In genomic region chr6:119421001-119421400, GRCm38 (mm10) we compare ENCODE assay signal across 27 mouse cellular contexts. TPM values are rescaled to one million over a fixed set of nuclear protein-coding genes. Genes with fewer than 3 reads are reported as not detected.
DNase-seq lines count a peak whose midpoint lies in the region; ATAC-seq and TF ChIP-seq lines count a peak whose summit lies in the region.
"Had no signal": no experiment of that assay in that cellular context is flagged by ENCODE, and none has a peak within 500 bp of the region (broad histone marks: within the 10 kb centered on the region; RNA-seq: fewer than 3 reads in every experiment).

No protein-coding gene starts in this region.

- H3K4me3 ChIP-seq in kidney, embryonic 16.5 days (ENCODE audit: low read length), result no peak overlapping the region
- no peak overlapping the region for H3K4me3 ChIP-seq in kidney, embryonic 15.5 days (replicated peaks)
- no peak overlapping the region for H3K4me3 ChIP-seq in intestine, embryonic 14.5 days (ENCODE audit: low read depth, low read length)
- H3K4me3 ChIP-seq in small intestine, adult 2 months (ENCODE audit: low read depth, low read length), result no peak overlapping the region
- H3K4me3 ChIP-seq: erythroblast, embryonic 14.5 days; heart, embryonic 10.5 days; heart, embryonic 15.5 days; limb, embryonic 10.5 days; limb, embryonic 15.5 days had no signal

- no peak for TF ChIP-seq POLR2A in small intestine, adult 2 months (IDR thresholded peaks at IDR 0.05; ENCODE audit: low read depth, low read length)

- WGBS in kidney, embryonic 16.5 days, result 77% methylated on average over 4 of the region's 4 CpGs
- 87% methylated on average over 4 of the region's 4 CpGs for WGBS in kidney, embryonic 15.5 days
- WGBS in intestine, embryonic 14.5 days, result 58% methylated on average over 4 of the region's 4 CpGs
- WGBS in small intestine, adult 2 months, result 34% methylated on average over 4 of the region's 4 CpGs

- ATAC-seq in kidney, embryonic 16.5 days (ENCODE audit: low FRiP score, low TSS enrichment), result no peak
- no peak for ATAC-seq in kidney, embryonic 15.5 days (replicated peaks; ENCODE audit: low FRiP score)
- ATAC-seq in intestine, embryonic 14.5 days (replicated peaks; ENCODE audit: low FRiP score, low TSS enrichment, low read depth), result 0 out of 2 replicates have a peak, but pooled peaks have one; percentile 12
- ATAC-seq: hindbrain, embryonic 16.5 days; Patski had no signal

- no peaks in the 10 kb centered on the region for H3K27me3 ChIP-seq in kidney, embryonic 16.5 days (ENCODE audit: insufficient read depth, low read length)
- no peaks in the 10 kb centered on the region for H3K27me3 ChIP-seq in kidney, embryonic 15.5 days
- H3K27me3 ChIP-seq in intestine, embryonic 14.5 days (replicated peaks; ENCODE audit: control insufficient read depth, insufficient read depth, low read length), result no peaks in the 10 kb centered on the region
- H3K27me3 ChIP-seq in small intestine, adult 2 months (ENCODE audit: control insufficient read depth, insufficient read depth, low read length), result no peaks in the 10 kb centered on the region
- H3K27me3 ChIP-seq: heart, embryonic 15.5 days; limb, embryonic 15.5 days had no signal

- no peak overlapping the region for H3K4me2 ChIP-seq in kidney, embryonic 16.5 days (replicated peaks; ENCODE audit: low read depth, low read length)
- no peak overlapping the region for H3K4me2 ChIP-seq in kidney, embryonic 15.5 days
- H3K4me2 ChIP-seq in intestine, embryonic 14.5 days (ENCODE audit: low read length), result no peak overlapping the region
- H3K4me2 ChIP-seq: heart, embryonic 15.5 days; limb, embryonic 15.5 days; lung, embryonic 14.5 days had no signal

- no peak for TF ChIP-seq CTCF in small intestine, adult 2 months (IDR thresholded peaks at IDR 0.05; ENCODE audit: extremely low read depth, insufficient read length, insufficient replicate concordance, low read depth, low read length)

- H3K36me3 ChIP-seq in kidney, embryonic 16.5 days (ENCODE audit: insufficient read depth, low read length), result no peaks in the 10 kb centered on the region
- no peaks in the 10 kb centered on the region for H3K36me3 ChIP-seq in kidney, embryonic 15.5 days
- no peaks in the 10 kb centered on the region for H3K36me3 ChIP-seq in intestine, embryonic 14.5 days (ENCODE audit: control insufficient read depth, insufficient read depth, low read length)
- H3K36me3 ChIP-seq in small intestine, adult 2 months (ENCODE audit: control insufficient read depth, insufficient read depth, low read length), result no peaks in the 10 kb centered on the region
- H3K36me3 ChIP-seq: heart, embryonic 10.5 days; heart, embryonic 15.5 days; limb, embryonic 15.5 days had no signal

- DNase-seq in kidney, adult 11 months, result peak; percentile 38
- DNase-seq in kidney, postnatal 25 days, result peak; percentile 13 to 46
- no peak for DNase-seq in intestine, embryonic 14.5 days (ENCODE audit: low spot score)
- no peak for DNase-seq in frontal cortex, postnatal 10 days (ENCODE audit: low spot score in 2 of 2)
- no peak for DNase-seq in c-Kit-positive CD71-positive TER-119-positive erythroid progenitor cells, embryonic 14.5 days (ENCODE audit: low spot score)
- DNase-seq: adrenal gland, postnatal 14 days; cerebellum, adult 18-20 months; cerebellum, postnatal 14 days; gastrocnemius, postnatal 14 days; heart, adult 11 months; lung, embryonic 14.5 days; lung, postnatal 14 days; midbrain, embryonic 14.5 days; right cerebral cortex, postnatal 14 days; thymus, adult 18-20 months; thymus, postnatal 25 days had no signal

- H3K9me3 ChIP-seq in kidney, embryonic 16.5 days (ENCODE audit: low read length), result no peaks in the 10 kb centered on the region
- H3K9me3 ChIP-seq in kidney, embryonic 15.5 days (replicated peaks), result no peaks in the 10 kb centered on the region
- no peaks in the 10 kb centered on the region for H3K9me3 ChIP-seq in intestine, embryonic 14.5 days (ENCODE audit: control insufficient read depth, low read length)
- H3K9me3 ChIP-seq: heart, embryonic 10.5 days; heart, embryonic 15.5 days; limb, embryonic 10.5 days; limb, embryonic 15.5 days had no signal

- no peak overlapping the region for H3K9ac ChIP-seq in kidney, embryonic 16.5 days (replicated peaks; ENCODE audit: low read length)
- no peak overlapping the region for H3K9ac ChIP-seq in kidney, embryonic 15.5 days
- no peak overlapping the region for H3K9ac ChIP-seq in intestine, embryonic 14.5 days (ENCODE audit: low read length)
- H3K9ac ChIP-seq: heart, embryonic 15.5 days; limb, embryonic 15.5 days; lung, embryonic 14.5 days had no signal

- no peak overlapping the region for H3K27ac ChIP-seq in kidney, embryonic 16.5 days (ENCODE audit: low read length)
- H3K27ac ChIP-seq in kidney, embryonic 15.5 days, result no peak overlapping the region
- no peak overlapping the region for H3K27ac ChIP-seq in intestine, embryonic 14.5 days (ENCODE audit: low read depth)
- peak overlapping the region; percentile 88 for H3K27ac ChIP-seq in small intestine, adult 2 months (ENCODE audit: insufficient read depth, low read depth, low read length)
- H3K27ac ChIP-seq: heart, embryonic 10.5 days; heart, embryonic 15.5 days; kidney, postnatal 0 days; limb, embryonic 10.5 days; limb, embryonic 15.5 days had no signal

- H3K4me1 ChIP-seq in kidney, embryonic 16.5 days (ENCODE audit: insufficient read depth, low read length), result peaks cover 11% of the 10 kb centered on the region; the same call in 1 of the 2 replicates
- peaks cover 10% of the 10 kb centered on the region for H3K4me1 ChIP-seq in kidney, embryonic 15.5 days
- no peaks in the 10 kb centered on the region; the same call in 1 of the 2 replicates for H3K4me1 ChIP-seq in intestine, embryonic 14.5 days (replicated peaks; ENCODE audit: control insufficient read depth, insufficient read depth, low read length)
- H3K4me1 ChIP-seq in small intestine, adult 2 months (ENCODE audit: control insufficient read depth, insufficient read depth, insufficient read length, low read length), result peaks cover 22% of the 10 kb centered on the region

RNA-seq across cellular contexts. Expression of gene Adipor2, which starts 3.5 kb away (rescaled TPM):
- 45.2 and 45.4 TPM in 2 replicates for polyA plus RNA-seq in kidney, embryonic 16.5 days (2015; fragmentation: Nextera tagmentation; extraction: Ambion mirVana)
- polyA plus RNA-seq in kidney, embryonic 15.5 days (2015; fragmentation: Nextera tagmentation; extraction: Ambion mirVana), result 42.3 and 45.0 TPM in 2 replicates
- polyA plus RNA-seq in intestine, embryonic 14.5 days (2014; fragmentation: Nextera tagmentation; extraction: Ambion mirVana), result 34.6 and 45.5 TPM in 2 replicates
- polyA plus RNA-seq in small intestine, adult 2 months (2012; rRNA removed), result 43.4 and 112 TPM in 2 replicates

RNA-seq across cellular contexts. Expression of gene Fbxl14, which starts 58.5 kb away (rescaled TPM):
- 5.0 and 5.1 TPM in 2 replicates for polyA plus RNA-seq in kidney, embryonic 16.5 days (2015; fragmentation: Nextera tagmentation; extraction: Ambion mirVana)
- polyA plus RNA-seq in kidney, embryonic 15.5 days (2015; fragmentation: Nextera tagmentation; extraction: Ambion mirVana), result 5.0 and 6.1 TPM in 2 replicates
- 6.4 and 6.8 TPM in 2 replicates for polyA plus RNA-seq in intestine, embryonic 14.5 days (2014; fragmentation: Nextera tagmentation; extraction: Ambion mirVana)
- polyA plus RNA-seq in small intestine, adult 2 months (2012; rRNA removed), result 42.7 and 79.6 TPM in 2 replicates

Comparison
In these comparisons a context has a peak if more than half of its experiments do, and no peak if none do; other contexts are left out.
1. DNase-seq: peak in kidney, adult 11 months (single experiment) and kidney, postnatal 25 days (2 of 2); none in intestine, embryonic 14.5 days (single experiment), frontal cortex, postnatal 10 days (0 of 2) and c-Kit-positive CD71-positive TER-119-positive erythroid progenitor cells, embryonic 14.5 days (single experiment).